Mouse (Mus musculus): ENCODE measurements around the gene Ift80.
"Not testable (repeated sequence)": the region's sequence is repeated elsewhere in the genome, so short reads cannot be mapped to it uniquely, and the experiment has no call there.

The Ift80 gene

DNA sequence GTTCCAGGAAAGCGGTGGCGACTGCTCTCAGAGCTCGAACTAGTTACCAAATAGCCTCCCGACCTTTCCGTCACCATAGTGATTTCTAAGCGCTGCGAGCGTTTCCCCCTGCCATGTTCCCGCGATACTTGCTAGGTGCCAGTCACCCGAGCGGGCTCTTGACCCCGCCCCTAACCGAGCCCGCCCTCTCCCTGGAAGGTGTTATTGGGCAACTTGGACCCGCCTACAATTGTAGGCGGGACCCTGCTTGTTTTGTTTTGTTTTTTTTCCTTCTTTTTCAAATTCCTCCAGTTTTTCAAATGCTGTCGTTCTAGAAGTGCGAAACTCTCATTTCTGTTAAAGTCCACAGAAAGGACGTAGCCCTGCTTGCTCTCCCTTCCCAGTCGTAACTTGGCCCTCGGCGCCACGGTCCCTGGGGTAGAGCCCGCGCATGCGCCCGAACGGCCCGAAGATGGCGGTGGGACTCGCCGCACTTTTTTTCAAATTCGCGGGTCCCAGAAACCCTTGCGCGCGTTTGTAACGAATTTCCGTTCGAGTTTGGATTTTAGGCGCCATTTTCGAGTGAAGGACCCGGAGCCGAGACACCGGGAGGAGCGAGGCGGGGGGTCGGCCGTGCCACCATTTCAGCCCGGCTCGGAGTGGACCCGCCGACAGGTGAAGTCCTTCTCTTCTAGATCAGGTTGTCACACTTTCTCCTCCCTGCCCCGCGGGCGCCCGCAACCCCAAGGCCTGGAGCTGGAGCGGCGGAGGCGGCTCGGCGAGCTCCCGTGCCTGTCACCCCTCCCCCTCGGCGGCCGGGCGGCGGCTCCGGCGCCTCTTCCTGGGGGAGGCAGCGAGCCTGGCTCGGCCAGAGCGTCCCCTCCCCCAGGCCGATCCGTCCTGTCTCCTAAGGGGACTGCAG lies at the start of gene Ift80, which contains the start of gene Smc4:
TSS of gene Ift80 (minus strand) at position 134 of the 901 bp plus-strand sequence.
TSS of gene Smc4 (plus strand) at position 302 of the 901 bp plus-strand sequence.
- DNase-seq, result peak; percentile 94

DNA sequence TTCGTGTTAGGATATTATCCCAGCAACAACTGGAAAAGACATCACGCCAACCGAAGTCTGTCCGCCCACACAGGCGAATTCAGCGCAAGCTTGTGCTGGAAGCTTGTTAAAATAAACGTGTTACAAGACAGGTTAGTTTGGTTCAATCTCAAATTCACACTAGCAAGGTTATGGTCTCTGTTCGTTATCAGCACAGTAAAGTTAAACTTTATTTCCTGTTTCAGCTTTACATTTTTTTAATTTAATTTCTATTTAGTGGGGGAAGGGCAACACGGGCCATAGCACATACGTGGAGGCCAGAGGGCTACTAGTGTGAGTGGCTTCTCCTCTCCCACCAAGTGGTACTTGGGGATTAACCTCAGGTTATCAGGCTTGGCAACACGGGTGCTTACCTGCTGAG lies 47.5 kb upstream of the Ift80 start:
- no peak for DNase-seq

DNA sequence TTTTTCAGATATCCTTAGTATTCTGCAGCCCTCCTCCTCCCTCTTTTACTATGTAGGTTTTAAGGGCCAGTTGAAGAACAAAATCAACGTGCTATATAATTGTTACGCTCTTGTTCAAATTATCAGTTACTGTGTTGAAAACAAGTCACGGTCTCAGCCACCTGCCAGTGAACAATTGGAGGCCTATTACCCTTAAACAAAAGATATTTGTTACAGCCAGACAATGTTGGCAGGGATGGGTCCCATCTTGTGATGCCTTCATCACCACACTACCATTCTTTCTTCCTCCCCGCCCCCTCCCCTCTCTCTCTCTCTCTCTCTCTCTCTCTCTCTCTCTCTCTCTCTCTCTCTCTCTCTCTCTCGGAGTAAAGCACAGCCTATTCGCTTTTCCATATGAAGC lies 44.6 kb upstream of the Ift80 start:
- no peak for DNase-seq

DNA sequence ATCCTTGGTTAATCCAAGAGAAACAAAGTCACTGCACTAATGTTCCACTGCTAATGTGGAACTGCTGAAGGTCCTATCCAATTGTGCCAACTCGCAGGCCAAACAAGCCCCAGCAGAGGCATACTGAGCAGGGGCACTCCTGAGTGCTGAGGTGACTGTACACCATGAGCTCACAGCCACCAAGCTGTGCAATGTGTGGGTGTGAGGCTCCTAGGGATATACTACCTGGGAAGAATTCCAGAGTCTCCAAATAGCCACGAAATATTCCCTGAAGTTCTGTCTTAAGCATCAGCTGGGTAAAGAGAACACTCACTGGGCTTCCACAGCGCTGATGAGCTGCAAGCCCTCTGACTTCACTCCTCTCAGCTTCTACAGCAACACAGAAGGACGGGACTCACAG lies 43.3 kb upstream of the Ift80 start:
- DNase-seq, result no peak

DNA sequence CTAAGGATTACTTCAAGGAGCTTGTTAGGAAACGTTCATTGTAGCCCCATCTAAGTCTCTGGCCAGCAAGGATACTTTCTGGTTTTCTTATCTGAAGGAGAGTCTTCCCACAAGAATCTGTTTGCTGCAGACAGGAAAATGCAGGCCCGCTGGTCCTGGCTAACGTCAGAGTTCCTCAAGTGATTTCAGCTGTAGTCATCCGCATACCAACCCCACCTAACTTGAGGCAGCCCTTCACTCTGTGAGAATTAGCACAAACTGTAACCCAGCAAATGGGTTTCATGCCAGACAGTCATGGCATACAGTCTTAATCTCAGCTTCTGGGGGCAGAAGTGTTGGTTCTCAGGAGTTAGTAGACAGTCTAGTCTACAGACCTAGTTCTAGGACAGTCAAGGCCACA lies 42.1 kb upstream of the Ift80 start:
- DNase-seq, result no peak

DNA sequence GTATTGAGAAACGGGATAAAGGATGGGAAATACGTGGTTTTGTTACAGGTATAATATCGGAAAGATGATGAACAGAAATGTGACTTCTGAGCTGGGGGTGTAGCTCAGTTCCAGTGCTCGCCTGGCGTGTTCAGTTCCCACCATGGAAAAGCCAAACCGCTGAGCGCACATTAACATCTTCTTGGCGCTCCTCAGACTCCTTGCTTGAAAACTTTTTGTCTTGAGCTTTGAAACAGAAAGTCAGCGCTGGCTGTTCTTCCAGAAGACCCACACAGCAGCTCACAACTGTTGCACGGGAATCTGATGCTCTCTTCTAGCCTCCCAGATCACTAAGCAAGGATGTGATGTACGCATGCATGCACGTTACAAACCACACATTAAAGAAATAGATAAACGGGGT lies 41.4 kb upstream of the Ift80 start:
- DNase-seq, result no peak

DNA sequence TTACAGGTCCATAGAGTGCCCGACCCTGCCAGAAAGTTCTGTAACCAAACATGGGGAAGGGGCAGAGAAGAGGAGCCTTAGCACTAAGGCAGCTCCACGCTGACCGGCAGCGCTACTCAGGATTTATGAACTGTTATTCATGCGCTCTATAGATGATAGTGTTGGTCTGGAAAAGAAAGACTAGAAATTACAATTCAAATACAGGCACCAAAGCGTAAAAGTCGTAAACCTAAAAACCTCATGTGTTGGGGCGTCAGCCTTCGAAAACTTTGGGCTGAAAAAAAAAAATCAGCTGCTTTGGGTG lies 41.0 kb upstream of the Ift80 start:
- no peak for DNase-seq

DNA sequence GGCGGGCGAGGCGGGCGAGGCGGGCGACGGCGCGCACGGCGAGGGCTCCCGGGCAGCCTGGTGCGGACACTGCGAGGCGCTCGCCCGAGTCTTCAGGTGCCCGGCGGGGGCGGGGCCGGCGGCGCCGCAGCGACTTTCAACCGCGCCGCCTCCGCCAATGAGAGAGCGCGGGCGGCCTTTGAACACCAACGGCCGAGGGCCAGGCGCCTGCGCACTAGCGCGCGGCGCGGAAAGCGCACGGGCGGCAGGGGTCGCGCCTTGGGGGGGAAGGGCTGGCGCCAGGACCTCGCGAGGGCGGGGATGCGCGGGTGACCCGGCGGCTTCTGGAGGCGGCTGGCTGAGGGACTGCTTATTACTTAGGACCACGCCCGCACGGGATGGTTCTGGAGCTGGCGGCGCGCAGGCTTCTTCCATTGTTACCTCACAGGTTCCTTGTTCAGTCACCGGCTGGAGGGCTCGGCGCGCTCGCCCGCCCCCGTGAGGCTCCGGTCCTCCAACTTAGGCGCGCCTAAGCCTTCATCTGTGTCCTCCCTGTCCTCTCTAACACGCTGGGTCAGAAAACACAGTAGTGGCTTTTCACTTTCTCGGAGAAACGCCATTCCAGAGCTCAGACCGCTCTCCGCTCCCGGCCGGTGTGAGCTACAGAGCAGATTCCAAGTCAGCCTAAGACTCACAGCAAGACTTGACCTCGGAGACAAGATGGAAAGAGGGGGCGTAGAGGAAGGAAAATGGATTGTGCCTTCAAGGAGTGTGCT lies 40.5 kb upstream of the Ift80 start, which contains the start of gene Trim59:
TSS of gene Trim59 (minus strand) at position 111 of the 755 bp plus-strand sequence.
- DNase-seq, result peak; percentile 93

DNA sequence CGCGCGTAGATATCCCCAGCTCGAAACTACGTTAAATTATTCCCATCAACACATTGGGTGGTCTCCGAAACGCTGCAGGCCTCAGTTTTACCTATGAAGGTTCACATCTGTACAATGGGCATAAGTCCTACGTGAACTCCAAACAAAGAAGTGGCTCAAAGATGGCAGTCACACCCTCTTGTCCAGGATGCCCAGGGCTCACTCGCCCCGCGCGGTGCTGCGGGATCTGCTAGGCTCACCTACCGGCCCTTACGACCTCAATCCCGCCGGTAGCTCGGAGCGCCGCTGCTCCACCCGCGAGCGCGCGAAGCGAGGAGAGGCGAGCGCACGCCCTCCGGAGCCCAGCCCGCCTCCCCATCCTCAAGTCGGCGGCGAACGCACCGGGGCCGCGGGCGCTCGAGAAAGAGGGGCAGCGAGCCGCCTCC lies 39.8 kb upstream of the Ift80 start:
- DNase-seq, result no peak

DNA sequence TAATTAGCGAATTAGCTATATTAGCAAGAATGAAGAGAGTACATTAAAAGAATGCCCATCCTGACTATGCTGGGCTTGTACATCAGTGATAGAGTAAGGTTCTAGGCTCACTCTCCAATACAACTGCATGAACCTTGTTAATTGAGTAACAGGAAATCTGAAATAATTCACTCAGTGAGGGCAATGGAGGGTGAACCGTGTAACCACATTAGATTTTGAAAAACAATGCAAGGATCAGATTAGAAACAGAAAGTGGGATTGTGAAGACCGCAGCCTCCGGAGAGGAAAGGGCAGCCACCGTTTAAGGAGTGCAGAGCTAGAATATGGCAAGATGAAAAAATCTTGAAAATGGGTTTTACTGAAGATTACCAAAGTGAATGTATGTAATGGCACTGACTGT lies 36.9 kb upstream of the Ift80 start:
- DNase-seq, result no peak

DNA sequence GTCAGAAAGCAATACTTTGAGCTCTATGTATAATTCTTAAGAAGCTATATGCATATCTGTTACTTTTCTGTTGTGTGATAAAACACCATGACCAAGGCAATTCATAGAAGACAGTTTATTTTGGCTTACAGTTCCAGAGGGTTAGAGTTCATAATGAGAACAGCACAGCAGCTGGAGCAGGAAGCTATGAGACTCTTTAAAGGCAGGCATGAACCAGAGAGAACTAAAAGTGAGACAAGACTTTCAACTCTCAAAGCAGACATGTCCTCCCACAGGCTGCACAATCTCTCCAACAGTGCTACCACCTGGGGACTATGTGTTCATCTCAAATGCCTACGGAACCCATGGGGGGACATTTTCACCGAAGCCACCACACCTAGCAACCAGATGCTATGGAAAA lies 35.7 kb upstream of the Ift80 start:
- DNase-seq, result no peak

DNA sequence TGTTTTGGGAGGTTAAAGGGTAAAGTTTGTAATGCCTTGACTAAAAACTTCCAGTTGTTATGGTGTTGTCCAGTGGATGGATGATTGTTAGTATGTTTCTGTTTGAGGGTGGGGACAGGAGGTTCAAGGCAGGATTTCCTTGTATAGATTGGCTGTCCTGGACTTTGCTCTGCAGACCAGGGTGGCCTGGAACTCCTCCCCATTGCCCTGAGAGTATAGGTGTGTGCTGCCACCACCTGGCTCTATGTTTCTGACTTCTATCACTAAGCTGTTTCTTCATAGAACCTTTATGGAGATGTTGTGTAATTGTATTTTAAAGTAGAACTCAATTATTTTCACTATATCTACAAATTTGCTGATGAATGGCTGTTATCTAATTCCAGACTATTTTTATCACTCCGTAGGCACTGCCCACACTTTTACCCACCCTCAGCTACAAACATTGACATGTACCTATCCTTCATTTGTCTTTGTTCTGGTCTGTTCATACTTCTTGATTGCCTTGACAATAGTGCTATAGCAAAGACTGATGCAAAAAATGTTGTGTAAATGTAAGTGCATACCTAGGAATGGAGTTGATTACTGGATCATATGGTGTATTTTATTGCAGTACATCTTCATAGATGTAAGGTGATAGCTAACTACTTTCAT lies 21.9 kb upstream of the Ift80 start:
- DNase-seq, result no peak

DNA sequence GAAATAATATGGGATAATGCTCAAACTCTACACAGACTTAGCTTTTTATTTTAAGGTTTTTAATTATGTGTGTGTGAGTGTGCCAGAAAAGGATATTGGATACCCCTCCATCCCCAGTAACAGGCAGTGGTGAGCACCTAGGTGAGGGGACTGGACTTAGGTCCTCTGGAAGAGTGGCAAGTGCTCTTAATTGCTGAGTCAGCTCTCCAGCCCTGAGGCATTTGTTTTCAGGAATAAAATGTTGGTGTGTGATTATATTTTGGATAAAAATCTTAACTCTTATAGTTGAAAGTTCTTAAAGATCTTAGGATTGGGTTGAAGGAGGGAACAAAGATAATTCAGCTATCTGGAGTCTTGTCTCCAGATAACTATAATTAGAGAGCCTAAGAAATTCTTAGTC lies 16.4 kb upstream of the Ift80 start:
- no peak for DNase-seq

DNA sequence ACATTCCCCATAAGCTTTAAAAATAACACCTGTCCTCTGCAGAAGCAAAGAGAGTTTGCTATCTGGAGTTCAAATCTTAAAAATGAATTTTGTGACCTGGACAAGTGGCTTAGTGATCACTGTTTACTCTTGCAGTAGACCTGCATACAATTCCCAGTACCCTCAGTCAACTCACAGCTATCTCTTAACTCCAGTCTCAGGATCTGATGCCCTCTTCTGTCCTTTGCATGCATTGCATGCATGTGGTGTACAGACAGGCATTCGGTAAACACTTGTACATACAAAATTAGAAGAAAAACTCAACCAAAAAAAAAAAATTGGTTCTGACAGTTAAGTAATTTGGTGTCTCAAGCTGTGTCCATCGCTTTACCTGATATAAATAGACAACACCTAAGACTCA lies 15.9 kb upstream of the Ift80 start:
- no peak for DNase-seq

DNA sequence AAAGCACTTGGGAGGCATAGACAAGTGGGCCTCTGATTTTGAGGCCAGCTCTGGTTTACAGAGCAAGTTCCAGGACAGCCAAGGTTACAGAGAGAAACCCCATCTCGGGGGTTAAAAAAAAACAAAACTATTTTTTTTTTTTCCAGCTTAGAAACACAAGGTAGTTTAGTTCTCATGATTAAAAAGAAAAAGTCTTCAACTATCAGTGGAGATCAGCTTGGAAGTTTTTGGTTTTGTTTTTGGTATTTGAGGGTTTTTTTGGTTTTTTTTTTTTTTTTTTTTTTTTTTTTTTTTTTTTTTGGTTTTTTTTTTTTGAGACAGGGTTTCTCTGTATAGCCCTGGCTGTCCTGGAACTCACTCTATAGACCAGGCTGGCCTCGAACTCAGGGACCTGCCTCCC lies 14.3 kb upstream of the Ift80 start:
- DNase-seq, result not testable (repeated sequence)

DNA sequence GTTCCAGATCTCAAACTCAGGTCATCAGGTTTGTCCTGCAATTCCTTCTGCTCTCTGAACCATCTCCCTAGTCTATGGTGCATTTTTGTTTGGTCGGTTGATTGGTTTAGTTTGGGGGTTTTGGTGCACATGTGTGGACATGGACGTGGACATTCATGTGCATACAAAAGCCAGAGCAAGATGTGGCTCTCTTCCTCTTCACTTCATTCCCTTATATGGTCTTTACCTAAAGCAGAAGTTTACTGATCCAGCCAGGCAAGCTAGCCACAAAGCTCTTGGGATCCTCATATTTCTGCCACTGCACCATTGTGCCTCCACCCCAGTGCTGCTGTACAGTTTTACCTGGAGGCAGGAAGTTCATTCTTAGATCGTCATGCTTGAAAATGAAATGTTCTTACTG lies 12.8 kb upstream of the Ift80 start:
- DNase-seq, result no peak

DNA sequence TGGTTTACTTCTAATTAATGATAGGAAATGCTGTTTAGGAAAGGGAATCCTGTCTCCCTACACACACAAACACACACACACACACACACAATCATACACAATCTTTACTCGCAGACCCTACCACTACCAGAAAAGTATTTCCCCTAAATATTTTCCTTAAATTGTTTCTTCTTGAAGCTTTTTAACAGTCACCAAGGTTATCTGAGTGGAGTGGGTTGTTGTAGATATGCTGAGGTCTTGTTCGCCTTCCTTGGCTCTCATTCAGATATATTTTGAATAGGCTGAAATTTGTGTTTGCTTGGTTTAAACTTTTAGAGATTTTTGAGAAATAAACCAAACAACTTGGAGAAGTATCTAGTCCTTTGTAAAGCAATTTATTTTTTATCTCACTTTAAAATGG lies 4.5 kb upstream of the Ift80 start:
- no peak for DNase-seq

DNA sequence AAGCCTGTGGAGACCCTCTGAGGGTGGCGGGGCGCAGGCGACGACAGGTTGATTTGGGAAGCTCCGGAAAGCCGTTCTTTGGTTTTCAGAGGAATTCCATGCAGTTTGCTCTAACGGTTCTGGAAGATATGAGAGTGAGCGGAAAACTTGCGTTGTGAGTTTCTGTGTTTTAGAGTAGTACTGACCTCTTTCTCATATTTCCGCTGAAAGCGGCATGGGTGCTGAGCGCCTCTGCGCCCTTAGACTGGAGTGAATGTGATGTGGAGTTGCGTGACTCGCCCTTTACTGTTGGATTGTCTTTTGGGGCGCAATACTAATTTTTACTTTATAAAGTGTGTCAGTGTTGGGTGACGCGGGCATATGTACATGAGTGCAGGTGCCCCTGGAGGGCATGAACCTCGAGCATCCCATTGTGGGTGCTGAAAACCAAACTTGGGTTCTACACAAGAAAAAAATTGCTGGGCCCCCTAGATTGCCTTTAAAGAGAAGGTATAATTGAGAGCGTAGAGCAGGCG lies 1.9 kb upstream of the Ift80 start:
- DNase-seq, result no peak

DNA sequence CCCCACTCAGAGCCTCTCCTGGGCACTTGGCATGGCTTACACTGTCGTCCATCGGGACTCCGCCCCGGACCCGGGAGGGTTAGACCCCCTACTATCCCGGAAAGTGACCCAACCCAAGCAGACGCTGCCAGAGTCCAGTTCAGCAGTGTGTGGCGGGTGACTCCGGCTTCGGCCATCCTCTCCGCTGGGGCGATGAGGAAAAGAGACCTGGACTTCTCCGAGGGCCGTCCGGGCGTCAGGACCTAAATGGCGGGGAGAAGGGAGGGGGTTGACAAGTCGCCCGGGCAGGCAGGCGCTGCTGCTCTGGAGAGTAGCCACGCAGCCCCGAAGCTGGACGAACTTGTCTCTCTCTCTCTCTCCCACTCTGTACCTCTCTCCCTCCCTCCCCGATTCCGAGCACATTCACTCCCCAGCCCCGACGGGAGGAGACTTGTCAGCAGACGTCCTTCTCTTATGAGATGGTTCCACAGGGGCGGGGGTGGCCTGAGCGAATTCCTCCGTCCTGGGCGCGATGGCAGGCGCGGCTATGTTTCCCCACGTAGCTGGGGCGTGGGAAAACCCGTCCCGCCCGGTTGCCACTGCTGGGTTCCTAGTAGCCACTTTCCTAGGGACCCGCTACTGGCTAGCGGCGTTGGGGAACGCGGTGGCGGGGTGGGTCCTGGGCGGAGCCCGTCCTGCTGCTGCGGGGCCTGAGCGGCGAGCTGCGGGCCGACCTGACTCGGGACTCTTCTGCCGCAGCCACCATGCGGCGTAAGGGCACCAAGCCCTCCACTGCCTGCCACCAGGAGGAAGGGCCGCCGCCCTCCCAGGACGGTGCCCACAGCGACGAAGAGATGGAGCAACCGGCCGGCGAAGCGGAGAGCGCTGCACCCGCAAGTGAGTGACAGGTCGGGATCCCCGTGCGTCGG lies 1.2 kb upstream of the Ift80 start:
- peak; percentile 80 for DNase-seq

DNA sequence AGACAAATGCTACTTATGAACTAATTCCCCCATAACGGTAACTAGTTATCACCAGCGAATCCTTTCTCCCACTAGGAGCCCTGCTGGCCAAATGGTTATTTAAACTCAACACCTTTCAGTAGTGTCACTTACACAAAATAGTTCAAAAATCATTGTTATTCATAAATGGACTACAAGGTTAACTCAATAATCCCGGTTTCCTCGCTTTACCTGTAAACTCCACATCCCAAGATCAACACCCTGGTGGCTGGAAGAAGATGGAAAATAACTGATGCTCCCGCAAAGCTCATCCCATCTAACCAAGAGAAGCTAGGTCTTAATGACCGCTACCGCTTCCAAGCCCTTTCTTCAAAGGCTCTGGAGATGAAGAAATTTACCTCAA lies 324 bp downstream of the Ift80 start:
- no peak for DNase-seq

DNA sequence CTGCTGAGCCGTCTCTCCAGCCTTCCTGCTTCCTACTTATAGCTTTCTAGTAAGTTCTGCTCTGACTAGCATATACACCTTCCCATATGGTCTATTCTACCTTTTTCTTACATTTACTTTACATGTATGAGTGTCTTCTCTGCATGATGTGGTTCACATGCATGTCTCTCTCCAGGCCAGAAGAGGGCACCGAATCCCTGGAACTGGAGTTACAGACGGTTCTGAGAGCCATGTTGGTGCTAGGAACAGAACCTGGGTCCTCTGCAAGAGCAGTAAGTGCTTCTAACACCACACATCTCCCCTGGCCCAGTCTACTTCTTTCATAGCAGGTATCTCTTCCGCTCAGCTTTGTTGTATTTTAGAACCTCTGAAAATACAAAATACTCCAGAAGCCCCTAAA lies 1.6 kb downstream of the Ift80 start:
- peak; percentile 9 for DNase-seq

DNA sequence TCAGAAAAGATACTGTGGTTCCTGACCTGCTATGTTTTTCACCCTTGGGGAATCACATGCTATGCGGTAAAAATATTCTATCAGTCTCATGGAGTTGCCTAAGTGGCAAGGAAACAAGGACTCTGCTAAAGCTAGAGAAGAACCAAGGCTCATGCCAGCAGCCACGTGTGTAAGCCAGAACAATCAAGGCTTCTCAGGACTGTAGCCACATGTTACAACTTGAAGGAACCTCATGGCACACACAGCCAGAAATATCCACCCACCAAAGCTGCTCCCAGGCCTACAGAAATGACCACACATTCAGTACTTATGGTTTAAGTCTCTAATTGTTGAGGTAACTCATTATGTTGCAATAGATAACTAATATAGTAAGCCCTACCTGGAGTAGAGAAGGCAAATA lies 17.8 kb downstream of the Ift80 start:
- DNase-seq, result no peak

All from cerebellum, adult 11-12 months (tissue).